Mouse (Mus musculus) limb, embryonic 12.5 days (tissue): ENCODE results near the gene Nrp2. TPM values are rescaled to one million over a fixed set of nuclear protein-coding genes. Genes with fewer than 3 reads are reported as not detected.

Experiments used
- ATAC-seq: fragments of 200-750 bp; cut with Nextera tagmentation; 2 replicates; pipeline ENCODE4 v1.8.0; 2017; ENCODE audit warnings: low read depth, moderate TSS enrichment; ENCODE audit not compliant: insufficient number of reproducible peaks, insufficient read depth, low FRiP score, low TSS enrichment
- H3K27ac ChIP-seq: fragments of 300-500 bp; sonication (generic); 2 replicates; pipeline ENCODE4 v1.5.1; 2016; ENCODE audit warnings: mild to moderate bottlenecking, moderate library complexity
- H3K27me3 ChIP-seq: fragments of 300-500 bp; sonication (generic); 2 replicates; pipeline ENCODE4 v1.6.1; 2016; ENCODE audit warnings: mild to moderate bottlenecking, moderate library complexity
- H3K36me3 ChIP-seq: fragments of 300-500 bp; sonication (generic); 2 replicates; pipeline ENCODE4 v1.6.1; 2016; ENCODE audit warnings: mild to moderate bottlenecking, moderate library complexity
- H3K4me1 ChIP-seq: fragments of 300-500 bp; sonication (generic); replicated peaks from 2 replicates; pipeline ENCODE4 v1.6.1; 2016
- H3K4me2 ChIP-seq: fragments of 300-500 bp; sonication (generic); 2 replicates; pipeline ENCODE4 v1.6.1; 2016; ENCODE audit warnings: mild to moderate bottlenecking, moderate library complexity
- H3K4me3 ChIP-seq: fragments of 300-500 bp; sonication (generic); replicated peaks from 2 replicates; pipeline ENCODE4 v1.5.1; 2016; ENCODE audit warnings: mild to moderate bottlenecking
- H3K9ac ChIP-seq: fragments of 300-500 bp; sonication (generic); replicated peaks from 2 replicates; pipeline ENCODE4 v1.6.1; 2016; ENCODE audit warnings: mild to moderate bottlenecking, moderate library complexity
- H3K9me3 ChIP-seq: fragments of 300-500 bp; sonication (generic); 2 replicates; pipeline ENCODE4 v1.6.1; 2016; ENCODE audit warnings: mild to moderate bottlenecking, moderate library complexity
- WGBS: fragments of 180-500 bp; shearing (Covaris S2); methylation state at CpG from one replicate; pipeline ENCODE4 v1.1.7; 2016; 5-methylcytosine and 5-hydroxymethylcytosine counted together
- polyA plus RNA-seq: library from polyadenylated mRNA; unstranded; fragments of >200 nt; fragmentation: Nextera tagmentation; extraction: Ambion mirVana; gene quantifications from 2 replicates; pipeline ENCODE4 v1.2.1, GENCODE M21; 2016

Gene Nrp2
- polyA plus RNA-seq, 1 experiment from 2014 or later: 70.7 TPM

GRCm38 (mm10) chr1:62687511-62687910 lies 15.6 kb upstream of the Nrp2 start:
- H3K4me2 ChIP-seq: no peak overlapping the region
- no peaks in the 10 kb centered on the region for H3K9me3 ChIP-seq
- no peak for ATAC-seq
- peaks cover 10% of the 10 kb centered on the region for H3K27me3 ChIP-seq
- no peak overlapping the region for H3K27ac ChIP-seq
- no peak overlapping the region for H3K9ac ChIP-seq
- peaks cover 6% of the 10 kb centered on the region for H3K4me1 ChIP-seq
- no peaks in the 10 kb centered on the region for H3K36me3 ChIP-seq
- WGBS: 81% methylated on average over 8 of the region's 8 CpGs
- H3K4me3 ChIP-seq: no peak overlapping the region

- Histone ChIP-seq H3K36me3 (no peaks in the 10 kb centered on the region), H3K4me2 (no peak overlapping the region), H3K27me3 (peaks cover 8% of the 10 kb centered on the region), H3K27ac (no peak overlapping the region), H3K4me3 (no peak overlapping the region), H3K4me1 (peaks cover 13% of the 10 kb centered on the region), H3K9ac (no peak overlapping the region), H3K9me3 (no peaks in the 10 kb centered on the region)
- 89% methylated on average over 6 of the region's 6 CpGs for WGBS
- ATAC-seq: no peak
Measured at GRCm38 (mm10) chr1:62691175-62691574, 11.9 kb upstream of the Nrp2 start.

- Histone ChIP-seq H3K9ac (no peak overlapping the region), H3K27ac (peak overlapping the region; percentile 50), H3K4me1 (peaks cover 31% of the 10 kb centered on the region), H3K36me3 (no peaks in the 10 kb centered on the region), H3K9me3 (no peaks in the 10 kb centered on the region), H3K4me3 (no peak overlapping the region), H3K27me3 (peaks cover 7% of the 10 kb centered on the region; the same call in 1 of the 2 replicates), H3K4me2 (peak overlapping the region; percentile 34)
- ATAC-seq: 0 out of 2 replicates have a peak, but pooled peaks have one; percentile 42
- 36% methylated on average over 6 of the region's 6 CpGs for WGBS
Measured at GRCm38 (mm10) chr1:62696312-62696982, 6.6 kb upstream of the Nrp2 start.

GRCm38 (mm10) chr1:62696983-62697341 lies 6.1 kb upstream of the Nrp2 start:
- H3K4me3 ChIP-seq: no peak overlapping the region

GRCm38 (mm10) chr1:62697353-62697752 lies 5.7 kb upstream of the Nrp2 start:
- Histone ChIP-seq H3K4me3 (no peak overlapping the region), H3K27ac (no peak overlapping the region), H3K27me3 (peaks cover 7% of the 10 kb centered on the region; the same call in 1 of the 2 replicates), H3K36me3 (no peaks in the 10 kb centered on the region), H3K9ac (no peak overlapping the region), H3K9me3 (no peaks in the 10 kb centered on the region), H3K4me2 (no peak overlapping the region), H3K4me1 (peaks cover 32% of the 10 kb centered on the region)
- ATAC-seq: no peak
- WGBS: 46% methylated on average over 3 of the region's 3 CpGs

More at GRCm38 (mm10) chr1:62696983-62697341, 6.1 kb upstream of the Nrp2 start:
- H3K4me1 ChIP-seq: peaks cover 33% of the 10 kb centered on the region
- no peak for ATAC-seq
- H3K4me2 ChIP-seq: peak overlapping the region; percentile 34
- no peaks in the 10 kb centered on the region for H3K36me3 ChIP-seq
- WGBS: 16% methylated on average over 9 of the region's 9 CpGs
- peaks cover 7% of the 10 kb centered on the region; the same call in 1 of the 2 replicates for H3K27me3 ChIP-seq
- no peaks in the 10 kb centered on the region for H3K9me3 ChIP-seq
- peak overlapping the region; percentile 42; the same call in 1 of the 2 replicates for H3K27ac ChIP-seq
- H3K9ac ChIP-seq: no peak overlapping the region

- H3K4me3 ChIP-seq: no peak overlapping the region
- no peak overlapping the region for H3K9ac ChIP-seq
- H3K4me1 ChIP-seq: peaks cover 36% of the 10 kb centered on the region
- 71% methylated on average over 4 of the region's 4 CpGs for WGBS
- H3K27ac ChIP-seq: no peak overlapping the region
- H3K36me3 ChIP-seq: no peaks in the 10 kb centered on the region
- no peak for ATAC-seq
- peaks cover 12% of the 10 kb centered on the region for H3K27me3 ChIP-seq
- no peaks in the 10 kb centered on the region for H3K9me3 ChIP-seq
- H3K4me2 ChIP-seq: no peak overlapping the region
Measured at GRCm38 (mm10) chr1:62699801-62700200, 3.3 kb upstream of the Nrp2 start.

GRCm38 (mm10) chr1:62701065-62701921 lies 1.8 kb upstream of the Nrp2 start:
- Histone ChIP-seq H3K27me3 (peaks cover 22% of the 10 kb centered on the region), H3K27ac (0 out of 2 replicates have a peak overlapping the region, but pooled peaks have one; percentile 4), H3K4me3 (no peak overlapping the region)

GRCm38 (mm10) chr1:62702743-62703142 lies 342 bp upstream of the Nrp2 start:
- Histone ChIP-seq H3K4me3 (peak overlapping the region; percentile 72), H3K9ac (peak overlapping the region; percentile 89), H3K27me3 (peaks cover 27% of the 10 kb centered on the region), H3K9me3 (no peaks in the 10 kb centered on the region), H3K36me3 (no peaks in the 10 kb centered on the region), H3K27ac (peak overlapping the region; percentile 90), H3K4me2 (peak overlapping the region; percentile 90), H3K4me1 (peaks cover 42% of the 10 kb centered on the region)
- no peak for ATAC-seq
- under 1% methylated on average over 25 of the region's 25 CpGs for WGBS

More at GRCm38 (mm10) chr1:62701065-62701921, 1.8 kb upstream of the Nrp2 start:
- H3K9ac ChIP-seq: no peak overlapping the region
- no peaks in the 10 kb centered on the region for H3K9me3 ChIP-seq
- peak overlapping the region; percentile 13; the same call in 1 of the 2 replicates for H3K4me2 ChIP-seq
- no peaks in the 10 kb centered on the region for H3K36me3 ChIP-seq
- H3K4me1 ChIP-seq: peaks cover 40% of the 10 kb centered on the region
- WGBS: 31% methylated on average over 10 of the region's 10 CpGs
- ATAC-seq: no peak

- WGBS: under 1% methylated on average over 9 of the region's 9 CpGs
Measured at GRCm38 (mm10) chr1:62704117-62704888, 1.2 kb downstream of the Nrp2 start.

GRCm38 (mm10) chr1:62704889-62705516 lies 1.9 kb downstream of the Nrp2 start:
- H3K9me3 ChIP-seq: no peaks in the 10 kb centered on the region
- H3K36me3 ChIP-seq: no peaks in the 10 kb centered on the region
- peak overlapping the region; percentile 89 for H3K9ac ChIP-seq
- ATAC-seq: no peak
- H3K4me1 ChIP-seq: peaks cover 58% of the 10 kb centered on the region
- peak overlapping the region; percentile 90 for H3K27ac ChIP-seq
- whole genome bisulfite sequencing: 2% methylated on average over 16 of the region's 16 CpGs
- peak overlapping the region; percentile 90 for H3K4me2 ChIP-seq
- peak overlapping the region; percentile 72 for H3K4me3 ChIP-seq
- H3K27me3 ChIP-seq: peaks cover 35% of the 10 kb centered on the region

More at GRCm38 (mm10) chr1:62704117-62704888, 1.2 kb downstream of the Nrp2 start:
- Histone ChIP-seq H3K27ac (peak overlapping the region; percentile 90), H3K36me3 (no peaks in the 10 kb centered on the region), H3K9me3 (no peaks in the 10 kb centered on the region), H3K4me1 (peaks cover 51% of the 10 kb centered on the region), H3K4me2 (peak overlapping the region; percentile 90), H3K9ac (peak overlapping the region; percentile 89), H3K27me3 (peaks cover 35% of the 10 kb centered on the region), H3K4me3 (peak overlapping the region; percentile 72)
- ATAC-seq: no peak
